Mouse (Mus musculus) lung, adult 2 months (tissue): ENCODE results near the gene Bag6.

Experiments
- CTCF ChIP-seq: fragments of 200-500 bp; IDR thresholded peaks from 2 replicates; pipeline ENCODE4 v1.5.1; 2011; ENCODE audit warnings: mild to moderate bottlenecking, low read length, control low read depth; ENCODE audit not compliant: insufficient read depth
- POLR2A ChIP-seq: fragments of 200-500 bp; IDR thresholded peaks from 2 replicates; pipeline ENCODE4 v1.6.1; 2011; ENCODE audit warnings: low read depth, mild to moderate bottlenecking, control low read depth, low read length, borderline replicate concordance; ENCODE audit errors: extremely low read depth

DNA sequence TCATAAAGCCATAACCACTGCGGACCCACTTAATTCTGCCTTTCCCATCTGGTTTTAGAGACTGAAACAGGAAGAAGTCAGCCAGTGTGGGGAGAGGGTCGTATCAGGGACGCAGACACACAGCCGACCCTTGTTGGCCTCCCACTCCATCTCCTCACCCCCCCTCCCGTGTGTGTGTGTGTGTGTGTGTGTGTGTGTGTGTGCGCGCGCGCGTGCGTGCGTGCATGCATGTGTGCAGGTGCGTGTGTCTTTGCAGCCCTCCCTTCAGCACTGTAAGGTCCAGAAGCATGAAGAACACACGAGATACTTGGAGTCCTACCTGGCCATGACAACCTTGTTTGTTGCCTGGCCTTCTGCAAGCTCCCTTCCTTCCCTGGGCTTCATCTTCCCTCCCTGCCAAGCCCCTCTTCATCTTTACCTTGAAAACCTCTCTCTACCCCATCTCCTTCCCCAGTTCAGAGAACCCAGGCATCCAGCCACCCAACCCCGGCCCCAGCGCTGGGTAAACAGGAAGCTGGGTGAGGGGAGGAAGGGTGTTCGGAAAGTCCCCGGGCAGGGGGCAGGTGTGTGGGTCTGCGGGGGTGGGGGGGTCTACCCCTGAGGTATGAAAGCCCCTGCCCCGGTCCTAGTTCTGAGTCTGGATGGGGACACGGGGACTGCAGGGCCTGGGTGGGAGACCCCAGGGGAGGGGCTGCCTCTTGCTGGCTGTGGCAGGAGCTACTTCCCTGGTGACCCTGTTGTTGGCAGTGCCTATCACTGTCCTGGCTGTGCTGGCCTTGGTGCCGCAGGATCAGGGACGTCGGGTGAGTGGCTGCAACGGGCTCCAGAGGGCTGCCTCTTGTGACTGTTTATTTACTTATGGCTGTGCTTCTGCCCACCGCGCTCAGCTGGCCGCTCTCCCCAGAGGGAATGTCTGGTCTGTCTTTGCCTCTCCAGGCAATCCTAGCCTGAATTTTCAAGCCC lies 59.2 kb downstream of the Bag6 start, which contains the start of gene Ltb:
- TF ChIP-seq CTCF (no peak), POLR2A (no peak)
